ENCODE assay signal across 19 mouse cellular contexts in genomic region chr9:53601541-53601940, GRCm38 (mm10). TPM values are rescaled to one million over a fixed set of nuclear protein-coding genes. Genes with fewer than 3 reads are reported as not detected.
DNase-seq lines count a peak whose midpoint lies in the region; ATAC-seq and TF ChIP-seq lines count a peak whose summit lies in the region.
"Had no signal": no experiment of that assay in that cellular context is flagged by ENCODE, and none has a peak within 500 bp of the region (broad histone marks: within the 10 kb centered on the region; RNA-seq: fewer than 3 reads in every experiment).

No protein-coding gene starts in this region.

- H3K4me2 ChIP-seq in heart, embryonic 12.5 days = no peak overlapping the region
- H3K4me2 ChIP-seq in lung, postnatal 0 days (replicated peaks; ENCODE audit: low read depth, low read length) = no peak overlapping the region
- no peak overlapping the region for H3K4me2 ChIP-seq in liver, postnatal 0 days (ENCODE audit: low read depth, low read length)
- no peak overlapping the region for H3K4me2 ChIP-seq in forebrain, embryonic 16.5 days (ENCODE audit: low read length)
- H3K4me2 ChIP-seq: forebrain, embryonic 15.5 days; limb, embryonic 13.5 days; neural tube, embryonic 15.5 days had no signal

- H3K9ac ChIP-seq in heart, embryonic 12.5 days = no peak overlapping the region
- 0 out of 2 replicates have a peak overlapping the region, but pooled peaks have one; percentile 3 for H3K9ac ChIP-seq in lung, postnatal 0 days (replicated peaks; ENCODE audit: low read depth)
- H3K9ac ChIP-seq in liver, postnatal 0 days (replicated peaks) = no peak overlapping the region
- H3K9ac ChIP-seq in forebrain, embryonic 16.5 days (replicated peaks; ENCODE audit: low read depth, low read length) = no peak overlapping the region
- H3K9ac ChIP-seq: forebrain, embryonic 15.5 days; limb, embryonic 13.5 days; neural tube, embryonic 15.5 days had no signal

- DNase-seq in heart, adult 8-10 months (ENCODE audit: low spot score) = peak; percentile 34
- DNase-seq in lung, postnatal 0 days (ENCODE audit: low spot score) = no peak
- DNase-seq in lung, postnatal 25 days (ENCODE audit: low spot score) = no peak
- peak; percentile 57 for DNase-seq in heart, embryonic 10.5 days (ENCODE audit: low spot score)
- peak; percentile 22 for DNase-seq in liver, postnatal 0 days
- DNase-seq: adrenal gland, adult 8-10 months; cerebellum, postnatal 10 days; layer of hippocampus, postnatal 36 days; right cerebral cortex, postnatal 4 days; thymus, adult 2 months had no signal

- H3K36me3 ChIP-seq in heart, embryonic 12.5 days = peaks cover 13% of the 10 kb centered on the region
- no peaks in the 10 kb centered on the region for H3K36me3 ChIP-seq in lung, postnatal 0 days (ENCODE audit: insufficient read depth, low read length)
- 0 out of 2 replicates have a peak, but pooled peaks cover 5% of the 10 kb centered on the region for H3K36me3 ChIP-seq in heart, embryonic 10.5 days
- 0 out of 2 replicates have a peak, but pooled peaks cover 7% of the 10 kb centered on the region for H3K36me3 ChIP-seq in liver, postnatal 0 days (replicated peaks; ENCODE audit: insufficient read depth, low read length)
- peaks cover 2% of the 10 kb centered on the region; the same call in 1 of the 2 replicates for H3K36me3 ChIP-seq in forebrain, embryonic 16.5 days (ENCODE audit: control insufficient read depth, insufficient read depth)
- H3K36me3 ChIP-seq: hindbrain, embryonic 10.5 days had no signal

- H3K27ac ChIP-seq in heart, embryonic 12.5 days (ENCODE audit: poor library complexity, severe bottlenecking) = no peak overlapping the region
- no peak overlapping the region for H3K27ac ChIP-seq in lung, postnatal 0 days (ENCODE audit: low read length)
- no peak overlapping the region for H3K27ac ChIP-seq in heart, embryonic 10.5 days
- peak overlapping the region; percentile 75 for H3K27ac ChIP-seq in liver, postnatal 0 days (ENCODE audit: low read depth)
- no peak overlapping the region for H3K27ac ChIP-seq in forebrain, embryonic 16.5 days (ENCODE audit: low read length)
- H3K27ac ChIP-seq: forebrain, embryonic 15.5 days; hindbrain, embryonic 10.5 days; hindbrain, postnatal 0 days; limb, embryonic 13.5 days; neural tube, embryonic 15.5 days had no signal

- H3K27me3 ChIP-seq in heart, embryonic 12.5 days (replicated peaks) = no peaks in the 10 kb centered on the region
- H3K27me3 ChIP-seq in lung, postnatal 0 days (replicated peaks; ENCODE audit: insufficient read depth, low read length) = no peaks in the 10 kb centered on the region
- H3K27me3 ChIP-seq in heart, embryonic 10.5 days (ENCODE audit: insufficient read depth, poor library complexity, severe bottlenecking) = no peaks in the 10 kb centered on the region
- H3K27me3 ChIP-seq in liver, postnatal 0 days (ENCODE audit: insufficient read depth, low read length) = no peaks in the 10 kb centered on the region
- no peaks in the 10 kb centered on the region for H3K27me3 ChIP-seq in forebrain, embryonic 16.5 days (replicated peaks; ENCODE audit: control insufficient read depth, insufficient read depth, low read length)
- H3K27me3 ChIP-seq: forebrain, embryonic 15.5 days; limb, embryonic 13.5 days; neural tube, embryonic 15.5 days had no signal

- H3K9me3 ChIP-seq in heart, embryonic 12.5 days (replicated peaks) = no peaks in the 10 kb centered on the region
- H3K9me3 ChIP-seq in lung, postnatal 0 days (ENCODE audit: low read length) = no peaks in the 10 kb centered on the region
- H3K9me3 ChIP-seq in heart, embryonic 10.5 days = no peaks in the 10 kb centered on the region
- H3K9me3 ChIP-seq in liver, postnatal 0 days (ENCODE audit: low read length) = no peaks in the 10 kb centered on the region
- no peaks in the 10 kb centered on the region for H3K9me3 ChIP-seq in forebrain, embryonic 16.5 days (ENCODE audit: control insufficient read depth, low read length)
- H3K9me3 ChIP-seq: forebrain, embryonic 15.5 days; hindbrain, embryonic 10.5 days; limb, embryonic 13.5 days; neural tube, embryonic 15.5 days had no signal

- no peak for ATAC-seq in heart, embryonic 12.5 days (ENCODE audit: insufficient number of reproducible peaks, low FRiP score)
- ATAC-seq in lung, postnatal 0 days = no peak
- peak; percentile 81 for ATAC-seq in liver, postnatal 0 days
- ATAC-seq in forebrain, embryonic 16.5 days = no peak
- ATAC-seq: forebrain, embryonic 15.5 days; hindbrain, postnatal 0 days; intestine, postnatal 0 days; midbrain, embryonic 16.5 days had no signal

- TF ChIP-seq CTCF in lung, postnatal 0 days (IDR thresholded peaks at IDR 0.05) = no peak
- no peak for TF ChIP-seq CTCF in liver, postnatal 0 days (IDR thresholded peaks at IDR 0.05; ENCODE audit: low read depth)

- WGBS in heart, embryonic 12.5 days = 82% methylated on average over 2 of the region's 2 CpGs
- 88% methylated on average over 2 of the region's 2 CpGs for WGBS in lung, postnatal 0 days
- 94% methylated on average over 2 of the region's 2 CpGs for WGBS in heart, embryonic 10.5 days
- 78% methylated on average over 2 of the region's 2 CpGs for WGBS in liver, postnatal 0 days (ENCODE audit: insufficient replicate concordance)
- 93% methylated on average over 2 of the region's 2 CpGs for WGBS in forebrain, embryonic 16.5 days

- H3K4me1 ChIP-seq in heart, embryonic 12.5 days (replicated peaks) = peaks cover 25% of the 10 kb centered on the region
- 0 out of 2 replicates have a peak, but pooled peaks cover 7% of the 10 kb centered on the region for H3K4me1 ChIP-seq in lung, postnatal 0 days (ENCODE audit: insufficient read depth, low read depth, low read length)
- H3K4me1 ChIP-seq in heart, embryonic 10.5 days = peaks cover 10% of the 10 kb centered on the region; the same call in 1 of the 2 replicates
- H3K4me1 ChIP-seq in liver, postnatal 0 days (ENCODE audit: insufficient read depth) = peaks cover 34% of the 10 kb centered on the region
- H3K4me1 ChIP-seq in forebrain, embryonic 16.5 days (replicated peaks; ENCODE audit: control insufficient read depth, insufficient read depth, low read length) = 0 out of 2 replicates have a peak, but pooled peaks cover 2% of the 10 kb centered on the region
- H3K4me1 ChIP-seq: forebrain, embryonic 15.5 days; hindbrain, embryonic 10.5 days; limb, embryonic 13.5 days; neural tube, embryonic 15.5 days had no signal

- TF ChIP-seq EP300 in lung, postnatal 0 days (IDR thresholded peaks at IDR 0.05) = no peak
- peak; percentile 49; the same call in 1 of the 2 replicates for TF ChIP-seq EP300 in liver, postnatal 0 days (IDR thresholded peaks at IDR 0.05; ENCODE audit: low read depth)

- H3K4me3 ChIP-seq in heart, embryonic 12.5 days = no peak overlapping the region
- no peak overlapping the region for H3K4me3 ChIP-seq in lung, postnatal 0 days (ENCODE audit: low read depth, low read length)
- no peak overlapping the region for H3K4me3 ChIP-seq in heart, embryonic 10.5 days
- H3K4me3 ChIP-seq in liver, postnatal 0 days (ENCODE audit: low read depth, low read length) = no peak overlapping the region
- no peak overlapping the region for H3K4me3 ChIP-seq in forebrain, embryonic 16.5 days (replicated peaks; ENCODE audit: low read length)
- H3K4me3 ChIP-seq: forebrain, embryonic 15.5 days; hindbrain, embryonic 10.5 days; limb, embryonic 13.5 days; neural tube, embryonic 15.5 days had no signal

RNA-seq across cellular contexts. Expression of gene Acat1, which starts 8.6 kb away (rescaled TPM):
- total RNA-seq in heart, adult 8-10 months (2022) = 100 to 1,000 TPM; 313 to 403 (median 351) TPM
- polyA plus RNA-seq in heart, embryonic 12.5 days (2016; fragmentation: Nextera tagmentation; extraction: Ambion mirVana) = 185 and 195 TPM in 2 replicates
- 65.7 and 66.6 TPM in 2 replicates for polyA plus RNA-seq in lung, postnatal 0 days (2015; fragmentation: Nextera tagmentation; extraction: Ambion mirVana)
- polyA plus RNA-seq in heart, embryonic 10.5 days (2016; fragmentation: Nextera tagmentation; extraction: Ambion mirVana) = 79.2 and 113 TPM in 2 replicates
- 332 and 340 TPM in 2 replicates for polyA plus RNA-seq in liver, postnatal 0 days (2015; fragmentation: Nextera tagmentation; extraction: Ambion mirVana)
- polyA plus RNA-seq in forebrain, embryonic 16.5 days (2015; fragmentation: Nextera tagmentation; extraction: Ambion mirVana) = 187 and 191 TPM in 2 replicates

Comparison
In these comparisons a context has a peak if more than half of its experiments do, and no peak if none do; other contexts are left out.
1. DNase-seq: peak in heart, adult 8-10 months (single experiment), heart, embryonic 10.5 days (single experiment) and liver, postnatal 0 days (single experiment); none in lung, postnatal 0 days (single experiment) and lung, postnatal 25 days (single experiment).